Mouse (Mus musculus) midbrain, embryonic 10.5 days (tissue): ENCODE data around the gene Tprg. TPM values are rescaled to one million over a fixed set of nuclear protein-coding genes. Genes with fewer than 3 reads are reported as not detected.

Source experiments
- DNase-seq: peaks from one replicate; pipeline ENCODE4 v3.0.0-alpha.2; 2017; ENCODE audit warnings: low spot score
- H3K27ac ChIP-seq: fragments of 300-500 bp; sonication (generic); replicated peaks from 2 replicates; pipeline ENCODE4 v1.5.1; 2016; ENCODE audit warnings: mild to moderate bottlenecking
- H3K27me3 ChIP-seq: fragments of 300-500 bp; sonication (generic); 2 replicates; pipeline ENCODE4 v1.6.1; 2016; ENCODE audit warnings: low read depth, mild to moderate bottlenecking; ENCODE audit not compliant: poor library complexity, severe bottlenecking
- H3K36me3 ChIP-seq: fragments of 300-500 bp; sonication (generic); 2 replicates; pipeline ENCODE4 v1.6.1; 2016; ENCODE audit warnings: mild to moderate bottlenecking, moderate library complexity
- H3K4me1 ChIP-seq: fragments of 300-500 bp; sonication (generic); 2 replicates; pipeline ENCODE4 v1.6.1; 2016
- H3K4me3 ChIP-seq: fragments of 300-500 bp; sonication (generic); 2 replicates; pipeline ENCODE4 v1.5.1; 2016; ENCODE audit warnings: mild to moderate bottlenecking, moderate library complexity
- H3K9me3 ChIP-seq: fragments of 300-500 bp; sonication (generic); replicated peaks from 2 replicates; pipeline ENCODE4 v1.6.1; 2016; ENCODE audit warnings: mild to moderate bottlenecking
- WGBS: fragments of 180-500 bp; shearing (Covaris S2); methylation state at CpG from one replicate; pipeline ENCODE4 v1.1.7; 2016; 5-methylcytosine and 5-hydroxymethylcytosine counted together
- polyA plus RNA-seq: library from polyadenylated mRNA; unstranded; fragments of >200 nt; fragmentation: Nextera tagmentation; extraction: Ambion mirVana; gene quantifications from 2 replicates; pipeline ENCODE4 v1.2.1, GENCODE M21; 2016

Tprg gene
- polyA plus RNA-seq, 1 experiment from 2014 or later, result not detected

DNA sequence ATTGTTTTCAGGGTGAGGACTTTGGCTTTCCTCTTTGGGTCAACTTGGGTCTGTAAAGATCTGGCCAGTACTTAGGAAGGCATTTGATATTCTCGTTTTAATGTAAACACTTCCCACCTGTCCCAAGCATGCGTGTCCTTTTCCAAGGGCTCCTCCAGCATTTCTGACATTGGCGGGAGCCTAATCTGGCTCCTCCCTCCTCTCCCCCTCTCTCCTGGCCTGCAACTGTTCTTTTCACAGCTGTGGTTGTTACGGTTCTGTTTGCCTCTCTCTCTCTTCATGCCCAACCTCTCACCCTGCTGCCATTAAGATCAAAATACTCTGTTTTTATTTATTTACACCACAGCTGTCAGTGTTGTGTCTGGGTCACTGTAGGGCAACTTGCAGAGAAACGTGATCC, 182.0 kb downstream of the Tprg start:
- 69% methylated on average over 5 of the region's 5 CpGs for WGBS
- Histone ChIP-seq H3K27ac (no peak overlapping the region), H3K27me3 (no peaks in the 10 kb centered on the region), H3K4me1 (0 out of 2 replicates have a peak, but pooled peaks cover 3% of the 10 kb centered on the region), H3K36me3 (no peaks in the 10 kb centered on the region), H3K9me3 (no peaks in the 10 kb centered on the region), H3K4me3 (no peak overlapping the region)
- no peak for DNase-seq
